Mouse (Mus musculus) erythroblast, embryonic 14.5 days (primary cell): ENCODE data around the gene Ppp2ca.

Experiments used
- GATA1 ChIP-seq: IDR thresholded peaks from 2 replicates; pipeline ENCODE4 v1.6.1; 2012; ENCODE audit warnings: low read length, inconsistent platforms, mixed read lengths
- TAL1 ChIP-seq: IDR thresholded peaks from 3 replicates; pipeline ENCODE4 v1.6.1; 2012; ENCODE audit warnings: low read length, inconsistent platforms, mixed read lengths

DNA sequence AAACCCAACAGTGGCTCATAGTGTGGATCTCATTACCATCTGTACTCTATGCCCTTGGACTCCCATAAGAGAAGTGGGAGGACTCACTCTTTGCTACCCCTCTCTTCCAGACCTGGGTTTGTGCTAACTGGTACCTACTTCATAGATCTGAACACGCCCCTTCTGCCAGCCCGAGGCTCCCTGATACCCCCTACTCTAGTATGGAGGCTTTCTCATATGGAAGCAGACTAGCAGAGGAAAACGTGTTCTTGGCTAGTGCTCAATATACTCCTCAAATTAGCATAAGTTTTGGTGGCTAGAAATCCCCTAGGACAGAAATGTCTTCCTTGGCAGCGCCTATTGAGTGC, 12.7 kb upstream of the Ppp2ca start:
- TF ChIP-seq TAL1 (no peak), GATA1 (no peak)
